17 mouse cellular contexts compared by ENCODE assay signal in the genomic region with DNA sequence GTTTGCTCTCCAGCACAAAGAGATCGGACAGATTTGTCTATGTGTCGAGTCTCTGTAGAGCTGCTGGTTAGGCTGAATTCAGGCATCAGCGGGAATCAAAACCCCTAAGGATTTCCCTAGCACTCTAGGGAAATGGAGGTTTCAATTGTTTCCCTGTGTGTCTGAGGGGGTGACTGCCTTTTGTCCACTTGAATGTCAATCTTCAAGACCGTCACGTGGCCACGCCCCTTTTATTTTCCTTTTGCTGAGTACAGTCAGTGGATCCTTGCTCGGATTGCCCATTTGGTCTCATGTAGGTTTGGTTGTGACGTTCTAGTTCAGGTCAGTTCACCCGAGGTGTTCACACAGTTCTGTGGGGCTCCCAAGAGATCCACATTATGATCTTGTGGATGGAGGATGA.
"Had no signal": no experiment of that assay in that cellular context is flagged by ENCODE, and none has a peak within 500 bp of the region (broad histone marks: within the 10 kb centered on the region; RNA-seq: fewer than 3 reads in every experiment).

No protein-coding gene starts in this region.

- H3K9ac ChIP-seq: liver, embryonic 13.5 days; midbrain, embryonic 12.5 days; midbrain, embryonic 15.5 days; neural tube, embryonic 12.5 days; neural tube, embryonic 15.5 days had no signal

- H3K27ac ChIP-seq: liver, embryonic 13.5 days; midbrain, embryonic 12.5 days; midbrain, embryonic 15.5 days; neural tube, embryonic 12.5 days; neural tube, embryonic 15.5 days had no signal

- H3K27me3 ChIP-seq: liver, embryonic 13.5 days; megakaryocyte, embryonic 14.5 days; midbrain, embryonic 12.5 days; midbrain, embryonic 15.5 days; neural tube, embryonic 12.5 days; neural tube, embryonic 15.5 days had no signal

- ATAC-seq: midbrain, embryonic 15.5 days had no signal

- H3K4me2 ChIP-seq: liver, embryonic 13.5 days; midbrain, embryonic 12.5 days; midbrain, embryonic 15.5 days; neural tube, embryonic 12.5 days; neural tube, embryonic 15.5 days had no signal

- H3K9me3 ChIP-seq: liver, embryonic 13.5 days; megakaryocyte, embryonic 14.5 days; midbrain, embryonic 12.5 days; midbrain, embryonic 15.5 days; neural tube, embryonic 12.5 days; neural tube, embryonic 15.5 days had no signal

- H3K4me3 ChIP-seq: liver, embryonic 13.5 days; megakaryocyte, embryonic 14.5 days; midbrain, embryonic 12.5 days; midbrain, embryonic 15.5 days; neural tube, embryonic 12.5 days; neural tube, embryonic 15.5 days had no signal

- H3K4me1 ChIP-seq: liver, embryonic 13.5 days; midbrain, embryonic 12.5 days; midbrain, embryonic 15.5 days; neural tube, embryonic 12.5 days had no signal

- DNase-seq: kidney, adult 18-20 months; kidney, adult 9 months; kidney, postnatal 14 days; kidney, postnatal 4 days; liver, embryonic 13.5 days; lung, adult 2 months; lung, postnatal 14 days; right cerebral cortex, adult 18-20 months; right cerebral cortex, postnatal 14 days; right cerebral cortex, postnatal 4 days; thymus, adult 18-20 months; thymus, postnatal 36 days had no signal

- H3K36me3 ChIP-seq: liver, embryonic 13.5 days; midbrain, embryonic 12.5 days; midbrain, embryonic 15.5 days; neural tube, embryonic 12.5 days; neural tube, embryonic 15.5 days had no signal
